Mouse (Mus musculus): ENCODE results near the gene Gm15080.
"Not testable (repeated sequence)": the region's sequence is repeated elsewhere in the genome, so short reads cannot be mapped to it uniquely, and the experiment has no call there.

The Gm15080 gene

GRCm38 (mm10) chrX:147992693-147993092, at the start of gene Gm15080:
TSS of gene Gm15080 (plus strand) at chrX:147992993.
- DNase-seq (ENCODE audit: low read depth, low spot score), result not testable (repeated sequence)
